Mouse (Mus musculus) left cerebral cortex, postnatal 25 days (tissue): ENCODE data around the gene Hoxc5. TPM values are rescaled to one million over a fixed set of nuclear protein-coding genes. Genes with fewer than 3 reads are reported as not detected.

Experiments used
- DNase-seq, 2 experiments: peaks; one replicate each; pipeline ENCODE4 v3.0.0; 2022; ENCODE audit warnings: low spot score in 2 of 2, mixed read lengths in 1 of 2
- intact Hi-C: fragments of 180-260 bp; cut with DNase I; formaldehyde crosslinking; loops from one replicate; pipeline ENCODE4 v1.15.1; 2025
- total RNA-seq, 2 experiments: library from RNA; stranded (reverse); gene quantifications; 2 replicates each; pipeline ENCODE4 v1.2.3; 2021

Hoxc5 gene
- total RNA-seq, 2 experiments from 2014 or later: not detected

DNA sequence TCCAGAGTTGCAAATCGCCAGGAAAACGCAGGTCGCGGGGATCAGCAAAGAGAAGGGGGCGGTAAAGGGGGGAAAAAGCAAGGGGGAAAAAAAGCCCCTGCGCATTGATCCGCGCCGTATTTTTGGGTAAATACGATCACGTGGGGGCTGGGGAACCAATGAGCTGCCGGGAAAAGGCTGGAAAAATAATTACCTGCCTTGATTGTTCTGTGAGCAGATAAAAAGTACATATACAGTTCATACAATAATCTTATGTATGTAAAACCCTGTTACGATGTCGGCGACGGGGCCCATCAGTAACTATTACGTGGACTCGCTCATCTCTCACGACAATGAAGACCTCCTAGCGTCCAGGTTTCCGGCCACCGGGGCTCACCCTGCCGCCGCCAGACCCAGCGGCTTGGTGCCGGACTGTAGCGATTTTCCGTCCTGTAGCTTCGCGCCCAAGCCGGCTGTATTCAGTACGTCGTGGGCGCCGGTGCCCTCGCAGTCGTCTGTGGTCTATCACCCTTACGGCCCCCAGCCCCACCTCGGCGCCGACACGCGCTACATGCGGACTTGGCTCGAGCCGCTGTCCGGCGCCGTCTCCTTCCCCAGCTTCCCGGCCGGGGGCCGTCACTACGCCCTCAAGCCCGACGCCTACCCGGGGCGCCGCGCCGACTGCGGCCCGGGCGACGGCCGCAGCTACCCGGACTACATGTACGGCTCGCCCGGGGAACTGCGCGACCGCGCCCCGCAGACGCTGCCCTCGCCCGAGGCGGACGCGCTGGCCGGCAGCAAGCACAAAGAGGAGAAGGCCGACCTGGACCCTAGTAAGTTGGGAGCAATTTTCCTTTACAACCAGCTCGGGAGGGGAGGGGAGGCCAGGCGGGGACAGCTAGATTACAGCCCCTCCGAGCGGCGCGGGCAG is 14.4 kb downstream of the Hoxc5 start:
- DNase-seq: no peak
- intact Hi-C loops: loop anchor here (10.0 kb wide), 1 partner anchor 287 kb away; no protein-coding TSS in a partner anchor

DNA sequence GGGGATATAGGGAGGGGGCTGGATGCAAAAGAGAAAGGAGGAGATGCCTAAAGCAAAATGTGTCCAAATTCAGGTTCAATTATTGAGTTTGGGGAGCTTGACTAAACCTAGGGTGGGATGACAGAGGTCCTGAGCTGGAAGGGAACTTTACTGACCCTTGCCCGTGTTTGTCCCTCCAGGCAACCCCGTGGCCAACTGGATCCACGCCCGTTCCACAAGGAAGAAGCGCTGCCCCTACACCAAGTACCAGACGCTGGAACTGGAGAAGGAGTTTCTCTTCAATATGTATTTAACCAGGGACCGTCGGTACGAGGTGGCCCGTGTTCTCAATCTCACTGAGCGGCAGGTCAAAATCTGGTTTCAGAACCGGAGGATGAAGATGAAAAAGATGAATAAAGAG is 16.5 kb downstream of the Hoxc5 start:
- no peak for DNase-seq
- intact Hi-C loops: loop anchor here (10.0 kb wide), 1 partner anchor 289 kb away; no protein-coding TSS in a partner anchor

DNA sequence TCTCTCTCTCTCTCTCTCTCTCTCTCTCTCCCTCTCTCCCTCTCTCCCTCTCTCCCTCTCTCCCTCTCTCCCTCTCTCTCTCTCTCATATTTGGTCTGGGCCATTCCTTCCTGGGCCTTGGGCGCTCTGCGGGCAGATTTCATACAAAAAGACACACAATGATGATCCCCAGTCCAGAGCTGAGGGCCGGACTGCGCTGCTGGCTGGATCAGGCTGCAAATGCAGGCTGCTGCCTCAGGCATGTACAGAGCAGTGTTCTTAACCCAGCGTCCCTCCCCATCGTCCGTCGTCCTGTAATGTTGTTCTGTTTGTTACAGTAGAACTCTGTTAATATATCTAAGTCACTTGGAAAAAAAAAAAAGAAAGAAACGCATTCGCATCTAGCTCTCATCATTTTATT is 17.3 kb downstream of the Hoxc5 start:
- no peak for DNase-seq
- intact Hi-C loops: loop anchor here (10.0 kb wide), 1 partner anchor 290 kb away; no protein-coding TSS in a partner anchor

DNA sequence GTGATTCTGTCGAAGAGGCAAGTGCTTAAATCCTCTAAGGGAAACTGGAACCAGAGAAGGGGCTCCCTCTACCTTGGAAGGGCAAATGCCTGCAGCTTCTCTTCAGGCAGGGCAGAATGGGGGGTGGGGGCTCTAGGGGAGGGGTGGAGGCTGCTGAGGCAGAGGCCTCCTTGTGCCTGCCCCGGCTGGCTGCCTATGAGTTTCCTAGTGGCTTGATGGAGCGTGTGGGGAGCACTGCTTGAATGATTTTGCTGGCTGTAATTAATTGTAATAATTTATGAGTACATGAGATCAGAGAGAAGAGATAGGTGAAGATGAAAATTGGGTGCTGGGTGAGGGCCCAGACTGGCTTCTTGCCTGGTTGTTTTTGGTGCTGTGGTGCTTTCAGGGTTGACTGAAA is 17.7 kb downstream of the Hoxc5 start:
- DNase-seq: no peak
- intact Hi-C loops: loop anchor here (10.0 kb wide), 1 partner anchor 290 kb away; no protein-coding TSS in a partner anchor

DNA sequence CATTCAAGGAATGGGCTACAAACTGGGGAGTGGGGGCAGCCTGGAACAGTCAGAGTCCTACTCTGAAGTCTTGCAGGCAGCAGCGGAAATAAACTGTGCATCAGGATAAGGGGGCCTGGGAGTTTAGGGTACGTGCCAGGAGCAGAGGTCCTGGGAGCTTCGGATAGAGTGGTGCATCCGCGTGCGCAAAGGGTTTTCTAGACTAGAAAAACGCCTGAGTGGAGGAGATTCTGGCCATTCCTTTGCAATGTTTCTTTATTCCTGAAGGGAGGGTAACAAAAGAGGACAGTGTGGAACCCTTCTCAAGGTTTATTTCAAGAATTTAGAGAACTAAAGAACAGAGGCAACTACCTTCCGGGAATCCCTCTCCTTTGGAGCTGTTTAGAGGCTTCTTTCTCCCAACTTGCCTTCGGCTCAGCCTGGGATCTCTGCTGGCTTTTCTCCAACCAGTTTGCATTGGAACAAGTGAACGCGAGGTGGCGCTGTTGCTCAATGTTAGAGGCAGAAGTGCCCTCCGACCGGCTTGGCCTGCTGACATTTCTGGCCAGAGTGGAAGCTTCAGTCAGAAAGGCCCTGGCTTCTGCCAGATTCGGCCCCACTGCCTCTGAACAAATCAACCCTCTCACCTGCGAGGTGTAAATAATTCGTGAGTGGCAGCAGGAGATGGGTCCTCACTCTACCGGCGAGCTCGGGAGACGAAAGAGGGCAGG is 20.0 kb downstream of the Hoxc5 start:
- intact Hi-C loops: loop anchor here (2.0 to 10.0 kb wide), 2 partner anchors 186 to 292 kb away; no protein-coding TSS in a partner anchor
- peak; percentile 78 to 82 for DNase-seq

DNA sequence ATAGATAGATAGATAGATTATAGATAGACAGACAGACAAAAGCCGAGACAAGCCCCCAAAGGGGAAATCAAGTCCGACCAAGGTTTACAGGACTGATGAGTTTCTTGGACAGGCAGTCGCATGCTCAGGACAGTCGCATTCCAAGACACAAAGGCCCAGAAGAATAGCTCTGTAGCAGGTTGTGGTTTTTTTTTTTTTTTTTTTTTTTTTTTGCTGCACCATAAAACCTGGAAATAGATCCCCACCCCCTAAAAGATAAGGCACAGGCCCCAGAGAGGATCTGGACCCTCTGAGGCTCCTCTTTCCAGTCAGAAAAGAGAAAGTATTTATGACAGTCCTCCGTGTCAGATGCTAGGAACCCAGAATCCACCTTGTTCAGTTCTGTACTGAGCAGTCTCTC is 20.8 kb downstream of the Hoxc5 start:
- intact Hi-C loops: loop anchor here (10.0 kb wide), 1 partner anchor 293 kb away; no protein-coding TSS in a partner anchor

DNA sequence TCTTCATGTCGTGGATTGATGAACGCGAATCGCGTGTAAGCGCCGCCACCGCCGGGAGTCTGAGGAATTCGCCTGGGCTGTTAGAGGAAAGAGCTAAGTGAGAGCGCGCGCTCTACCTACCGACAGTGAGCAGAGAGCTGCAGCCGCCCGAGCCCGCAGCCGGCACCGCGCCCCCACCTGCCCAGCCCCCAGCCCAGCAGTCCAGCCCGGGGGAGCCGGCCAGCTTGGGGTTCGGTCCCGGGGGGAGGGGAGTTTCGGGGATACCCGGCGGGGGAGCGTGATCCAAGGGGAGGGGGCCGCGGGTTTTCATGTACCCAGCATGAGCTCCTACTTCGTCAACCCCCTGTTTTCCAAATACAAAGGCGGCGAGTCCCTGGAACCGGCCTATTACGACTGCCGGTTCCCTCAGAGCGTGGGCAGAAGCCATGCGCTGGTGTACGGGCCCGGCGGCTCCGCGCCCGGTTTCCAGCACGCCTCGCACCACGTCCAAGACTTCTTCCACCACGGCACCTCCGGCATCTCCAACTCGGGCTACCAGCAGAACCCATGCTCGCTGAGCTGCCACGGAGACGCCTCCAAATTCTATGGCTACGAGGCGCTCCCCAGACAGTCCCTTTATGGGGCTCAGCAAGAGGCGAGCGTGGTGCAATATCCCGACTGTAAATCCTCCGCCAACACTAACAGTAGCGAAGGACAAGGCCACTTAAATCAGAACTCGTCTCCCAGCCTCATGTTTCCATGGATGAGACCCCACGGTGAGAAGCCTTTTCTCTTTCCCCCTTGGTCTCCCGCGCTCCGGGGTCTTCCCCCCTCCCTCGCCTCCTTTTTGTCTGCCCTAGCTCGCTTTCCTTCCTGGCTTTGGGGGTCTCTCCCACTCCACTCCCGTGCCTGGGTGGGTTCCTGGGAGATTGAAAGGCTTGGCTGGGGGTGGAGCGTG is 23.5 kb downstream of the Hoxc5 start, which contains the start of gene Hoxc8:
Gene Hoxc8, plus strand, starts transcription at position 147 of the 937 bp plus-strand sequence.
- DNase-seq: no peak
- intact Hi-C loops: no loop called here

More for the DNA sequence above, 20.8 kb downstream of the Hoxc5 start:
- DNase-seq: no peak

DNA sequence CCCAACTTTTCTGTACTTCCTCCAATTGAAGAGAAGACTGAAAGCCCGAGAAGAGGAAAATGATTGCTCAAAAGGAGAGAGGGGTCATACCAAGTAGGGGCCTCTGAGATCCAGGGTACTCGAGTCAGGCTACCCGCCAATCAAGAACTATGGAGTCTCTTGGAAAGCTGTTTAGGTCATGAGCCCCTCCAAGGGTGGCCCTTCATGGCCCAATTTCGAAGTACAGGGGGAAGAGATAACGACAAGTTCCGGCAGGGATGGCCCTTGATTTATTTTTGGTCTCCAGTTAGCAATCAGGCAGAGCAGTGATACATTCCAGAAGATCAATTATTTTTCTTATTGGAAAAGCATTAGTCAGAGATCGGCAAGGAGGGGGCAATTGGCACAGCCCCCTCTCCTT is 24.5 kb downstream of the Hoxc5 start:
- DNase-seq: no peak
- intact Hi-C loops: no loop called here

DNA sequence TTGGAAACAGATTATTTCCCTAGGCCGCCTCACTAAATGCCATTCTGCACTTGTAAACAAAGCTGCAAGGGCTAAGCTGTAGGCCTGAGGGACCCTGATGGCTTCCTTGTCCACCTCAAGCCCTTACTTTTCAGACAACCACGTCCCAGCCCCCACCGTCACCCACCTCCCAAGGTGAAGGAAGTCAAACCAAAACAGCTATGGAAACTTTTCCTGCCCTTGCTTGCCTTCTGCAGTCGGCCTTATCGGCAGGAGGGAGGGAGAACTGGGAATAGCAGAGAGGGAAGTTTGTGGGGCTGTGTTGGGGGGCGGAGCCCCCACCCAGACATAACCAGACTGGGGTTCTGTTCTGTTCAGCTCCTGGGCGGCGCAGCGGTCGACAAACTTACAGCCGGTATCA is 25.0 kb downstream of the Hoxc5 start:
- DNase-seq: no peak
- intact Hi-C loops: no loop called here

DNA sequence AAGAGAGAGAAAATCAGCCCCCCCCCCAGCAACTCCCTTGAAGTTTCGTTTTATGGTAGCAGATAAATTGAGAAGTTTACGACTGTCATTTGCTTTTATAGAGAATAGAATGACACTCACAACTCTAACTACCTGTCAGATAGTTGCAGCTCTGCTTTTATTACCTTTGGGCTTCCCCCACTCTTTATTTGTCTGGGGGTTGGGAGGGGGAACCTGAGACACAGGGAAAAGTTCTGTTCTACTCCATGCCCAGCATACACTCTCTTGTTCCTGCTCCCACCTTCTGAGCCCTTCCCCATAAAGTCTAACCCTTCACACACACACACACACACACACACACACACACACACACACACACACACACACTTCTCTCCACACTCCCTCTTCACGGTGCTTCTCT is 25.6 kb downstream of the Hoxc5 start:
- DNase-seq: no peak
- intact Hi-C loops: no loop called here

DNA sequence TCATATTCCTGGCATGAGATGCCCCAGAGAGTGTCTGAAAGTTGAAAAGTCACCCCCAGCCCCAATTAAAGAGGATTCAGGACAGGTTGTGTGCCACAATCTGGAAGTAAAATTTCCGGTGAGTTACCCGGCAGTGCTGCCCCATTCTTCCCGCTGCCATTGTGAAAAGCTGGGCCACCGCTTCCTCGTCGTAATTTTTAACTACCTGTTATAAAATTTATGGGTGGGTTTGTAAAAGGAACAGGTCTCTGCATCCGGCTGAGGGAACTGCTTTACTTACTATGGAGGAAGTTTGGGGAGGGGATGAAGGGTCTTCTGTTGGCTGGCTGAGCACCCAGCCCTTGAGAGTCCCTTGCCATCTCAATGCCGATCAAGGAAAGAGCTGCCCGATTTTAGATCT is 29.3 kb downstream of the Hoxc5 start:
- DNase-seq: no peak
- intact Hi-C loops: no loop called here

DNA sequence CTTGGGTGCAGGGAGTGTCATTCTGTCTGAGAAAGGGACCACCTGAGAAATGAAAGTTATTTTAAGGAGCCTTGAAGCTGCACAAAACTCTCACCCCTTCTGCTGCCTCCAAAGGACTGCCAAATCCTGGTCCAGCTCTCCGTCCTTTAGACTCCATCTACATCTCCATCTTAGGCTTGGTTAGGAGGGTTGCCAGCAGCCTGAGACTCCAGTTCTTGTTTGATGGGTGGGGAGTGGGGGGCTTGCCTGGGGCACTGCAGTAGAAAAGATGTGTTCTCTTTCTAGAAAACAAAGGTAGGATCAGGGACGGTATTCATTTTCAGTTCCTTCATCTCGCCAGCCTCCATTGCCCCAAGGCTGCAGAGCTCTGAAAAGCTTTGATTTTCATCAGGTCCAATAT is 30.2 kb downstream of the Hoxc5 start:
- no peak for DNase-seq
- intact Hi-C loops: no loop called here

DNA sequence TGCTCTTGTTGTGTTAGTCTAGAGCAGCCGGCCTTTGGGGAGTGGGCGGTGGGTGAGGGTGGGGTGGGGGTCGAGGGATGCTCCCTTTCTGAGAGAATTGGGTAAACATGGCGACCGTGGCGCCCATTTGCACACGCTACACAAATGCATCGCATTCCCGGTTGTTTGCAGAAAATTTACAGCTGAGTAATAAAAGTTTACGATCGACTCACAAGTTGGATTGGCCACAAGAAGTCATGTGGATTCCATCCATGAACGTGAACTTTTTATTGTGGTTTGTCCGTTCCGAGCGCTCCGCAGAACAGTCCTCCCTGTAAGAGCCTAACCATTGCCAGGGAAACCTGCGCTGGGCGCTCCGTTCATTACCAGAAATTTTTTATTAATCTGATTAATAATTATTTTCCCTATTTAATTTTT is 30.7 kb downstream of the Hoxc5 start, which contains the start of gene Hoxc6:
Gene Hoxc6, plus strand, starts transcription at position 319 of the 417 bp plus-strand sequence.
- intact Hi-C loops: no loop called here
- no peak for DNase-seq

DNA sequence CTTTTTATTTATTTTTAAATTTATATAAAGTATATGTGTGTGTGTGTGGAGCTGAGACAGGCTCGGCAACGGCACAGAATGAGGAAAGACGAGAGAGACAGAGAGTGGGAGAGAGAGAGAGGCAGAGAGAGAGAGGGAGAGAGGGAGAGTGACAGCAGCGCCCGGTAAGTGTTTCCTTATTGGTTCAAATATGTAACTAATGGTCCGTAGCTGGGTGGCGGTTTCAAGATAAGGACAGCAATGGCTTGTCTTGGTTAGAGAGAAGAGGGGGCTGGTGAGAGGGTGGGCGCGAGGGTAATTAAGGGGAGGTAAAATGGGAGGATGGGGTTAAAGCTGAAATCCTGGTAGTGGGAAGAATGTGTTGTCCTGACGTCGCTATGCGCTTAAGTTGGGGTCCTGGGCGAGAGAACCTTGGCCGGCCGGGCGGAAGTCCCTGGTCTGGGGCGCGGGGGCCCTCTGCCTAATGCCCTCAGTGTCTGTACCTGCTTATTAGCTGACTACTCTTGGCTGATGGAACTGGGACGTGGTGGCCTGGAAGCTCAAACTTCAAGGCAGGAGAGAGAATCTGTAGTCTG is 31.5 kb downstream of the Hoxc5 start:
- intact Hi-C loops: no loop called here
- no peak for DNase-seq

DNA sequence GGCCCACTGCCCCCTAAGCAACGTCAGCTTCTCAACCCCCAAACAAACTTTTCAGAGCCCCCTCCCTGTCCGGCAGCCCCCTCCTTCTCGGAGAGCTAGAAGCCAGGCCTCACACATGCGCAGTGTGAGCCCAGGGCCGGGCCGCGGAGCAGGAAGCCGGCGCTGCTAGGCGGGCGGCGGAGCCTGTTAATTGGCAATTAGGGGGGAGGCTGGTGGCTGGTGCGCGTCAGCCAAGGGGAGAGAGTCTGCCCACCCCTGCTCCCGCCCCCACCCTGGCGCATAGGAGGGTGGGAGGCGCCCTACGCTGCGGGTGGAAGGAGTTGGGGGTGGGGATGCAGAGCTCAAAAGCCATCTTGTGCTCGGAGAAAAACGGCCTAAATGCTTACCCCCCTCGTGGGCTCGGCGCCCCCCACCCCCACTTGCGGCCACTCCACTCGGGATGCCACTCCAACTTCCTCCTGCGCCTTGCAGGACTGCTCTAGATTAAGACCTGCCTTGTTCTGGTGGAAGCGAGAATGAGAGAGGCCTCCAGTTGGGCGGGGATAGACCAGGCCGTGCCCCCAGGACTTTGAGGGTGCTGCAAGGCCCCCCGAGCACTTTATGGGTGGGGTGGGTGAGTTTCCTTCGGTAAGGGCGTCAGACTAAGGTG is 32.1 kb downstream of the Hoxc5 start:
- peak in 1 of 2 experiments; percentile 32 for DNase-seq

DNA sequence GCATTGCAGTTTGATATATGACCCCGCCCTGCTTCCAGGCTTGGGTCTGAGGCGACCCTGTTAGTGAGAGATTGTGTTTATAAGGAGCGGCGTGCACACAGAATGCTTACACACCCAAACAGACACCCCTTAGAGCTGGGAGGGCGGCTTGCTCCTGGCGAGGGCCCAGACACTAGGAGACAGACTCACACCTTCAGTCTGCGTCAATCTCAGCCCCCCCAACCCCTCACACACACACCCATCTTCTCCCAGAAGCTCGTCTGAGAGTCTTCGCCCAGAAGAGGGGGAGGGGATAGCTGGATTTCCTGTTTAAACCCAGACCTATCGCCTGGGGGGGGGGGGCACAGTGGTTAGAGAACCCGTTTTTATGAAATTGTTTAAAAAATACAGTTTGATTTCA is 32.7 kb downstream of the Hoxc5 start:
- DNase-seq: no peak
- intact Hi-C loops: no loop called here

More for the DNA sequence above, 32.1 kb downstream of the Hoxc5 start:
- intact Hi-C loops: no loop called here

DNA sequence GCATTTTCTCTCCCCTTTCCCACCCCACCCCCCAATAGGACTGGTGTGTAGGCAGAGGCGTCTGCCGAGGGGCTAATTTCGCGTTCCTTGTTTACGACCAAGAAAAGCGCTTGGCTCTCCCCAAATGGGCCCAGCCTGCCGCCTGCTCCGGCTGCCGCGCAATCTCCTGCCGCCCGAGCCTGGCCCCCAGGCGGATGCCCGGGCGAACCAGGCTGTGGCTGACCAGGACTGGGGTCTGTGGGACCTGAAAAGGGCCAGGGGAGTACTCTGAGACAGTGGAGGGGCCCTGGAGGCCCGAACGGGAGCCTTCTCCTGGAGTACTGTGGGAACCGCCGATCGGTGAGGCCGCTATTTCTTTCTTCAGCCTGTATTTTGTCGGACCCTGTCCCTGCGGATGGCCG is 33.3 kb downstream of the Hoxc5 start:
- no peak for DNase-seq
- intact Hi-C loops: no loop called here

DNA sequence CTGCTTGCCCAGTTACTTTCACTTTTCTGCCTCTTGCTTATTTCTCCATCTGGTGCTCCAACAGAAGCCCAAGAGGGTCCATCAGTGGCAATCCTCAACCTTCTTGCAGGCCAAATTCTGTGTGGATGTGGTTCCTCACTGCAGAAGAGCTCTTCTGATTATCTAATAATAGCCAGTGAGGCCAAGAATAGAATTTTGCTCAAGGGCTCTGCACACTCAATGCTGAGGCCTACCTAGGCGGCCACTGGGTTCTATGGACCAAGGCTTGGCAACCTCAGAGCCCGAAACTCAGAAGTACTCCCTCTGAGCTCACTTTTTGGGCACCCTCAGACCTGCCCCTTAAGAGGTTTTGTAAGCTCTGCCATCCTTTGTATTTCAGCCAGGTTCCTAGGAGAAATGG is 34.1 kb downstream of the Hoxc5 start:
- intact Hi-C loops: no loop called here
- DNase-seq: no peak
